Mouse (Mus musculus) Muller cell, postnatal 12 days (primary cell): ENCODE measurements around the gene Zfyve16.

Source experiments
- DNase-seq: peaks from one replicate; pipeline ENCODE4 v3.0.0-alpha.2; 2015; ENCODE audit errors: inconsistent ontology term

Zfyve16 gene

GRCm38 (mm10) chr13:92467891-92468290, 62.8 kb downstream of the Zfyve16 start:
- no peak for DNase-seq

- DNase-seq: no peak
Observed at GRCm38 (mm10) chr13:92464698-92465097, 66.0 kb downstream of the Zfyve16 start.

DNA sequence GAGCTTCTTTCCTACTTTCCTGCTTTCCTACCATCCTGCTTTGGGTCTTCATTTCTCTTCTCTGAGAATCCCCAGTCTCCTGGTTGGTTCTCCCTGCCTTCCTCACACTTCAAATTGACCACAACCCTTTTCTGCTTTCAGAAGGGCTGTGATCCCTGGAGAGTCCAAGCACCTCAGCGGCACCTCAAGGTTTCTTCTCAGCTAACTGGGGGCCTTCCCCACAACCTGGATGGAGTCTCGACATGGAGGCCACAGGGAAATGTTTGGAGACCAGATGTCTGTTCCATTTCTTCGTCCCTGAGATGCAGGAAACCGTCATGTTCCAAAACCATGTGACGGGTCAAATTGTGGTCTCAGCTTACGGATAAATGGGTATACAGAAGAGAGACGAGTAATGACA, 83.8 kb downstream of the Zfyve16 start:
- DNase-seq: no peak

- DNase-seq: no peak
Observed at GRCm38 (mm10) chr13:92440286-92440685, 90.4 kb downstream of the Zfyve16 start.

DNA sequence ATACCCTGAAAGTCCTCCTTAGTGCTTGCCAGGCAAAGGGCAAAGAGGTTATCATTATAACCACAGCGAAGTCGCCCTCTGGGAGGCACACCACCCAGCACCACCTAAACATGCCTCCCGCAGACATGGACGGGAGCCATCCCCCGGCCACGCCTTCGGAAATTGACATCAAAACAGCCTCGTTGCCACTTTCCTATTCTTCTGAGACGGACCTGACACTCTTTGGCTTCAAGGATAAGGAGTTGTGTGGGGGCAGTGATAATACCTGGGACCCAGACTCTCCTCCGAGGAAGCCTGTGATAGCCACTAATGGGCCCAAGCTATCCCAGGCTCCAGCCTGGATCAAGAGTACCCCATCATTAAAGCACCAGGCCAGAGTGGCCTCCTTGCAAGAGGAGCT, 92.0 kb downstream of the Zfyve16 start:
- DNase-seq: no peak
